Mouse (Mus musculus): ENCODE data around the gene Pmm1. TPM values are rescaled to one million over a fixed set of nuclear protein-coding genes. Genes with fewer than 3 reads are reported as not detected.

Gene Pmm1
- polyA plus RNA-seq, 1 experiment from 2014 or later: 23.2 TPM

DNA sequence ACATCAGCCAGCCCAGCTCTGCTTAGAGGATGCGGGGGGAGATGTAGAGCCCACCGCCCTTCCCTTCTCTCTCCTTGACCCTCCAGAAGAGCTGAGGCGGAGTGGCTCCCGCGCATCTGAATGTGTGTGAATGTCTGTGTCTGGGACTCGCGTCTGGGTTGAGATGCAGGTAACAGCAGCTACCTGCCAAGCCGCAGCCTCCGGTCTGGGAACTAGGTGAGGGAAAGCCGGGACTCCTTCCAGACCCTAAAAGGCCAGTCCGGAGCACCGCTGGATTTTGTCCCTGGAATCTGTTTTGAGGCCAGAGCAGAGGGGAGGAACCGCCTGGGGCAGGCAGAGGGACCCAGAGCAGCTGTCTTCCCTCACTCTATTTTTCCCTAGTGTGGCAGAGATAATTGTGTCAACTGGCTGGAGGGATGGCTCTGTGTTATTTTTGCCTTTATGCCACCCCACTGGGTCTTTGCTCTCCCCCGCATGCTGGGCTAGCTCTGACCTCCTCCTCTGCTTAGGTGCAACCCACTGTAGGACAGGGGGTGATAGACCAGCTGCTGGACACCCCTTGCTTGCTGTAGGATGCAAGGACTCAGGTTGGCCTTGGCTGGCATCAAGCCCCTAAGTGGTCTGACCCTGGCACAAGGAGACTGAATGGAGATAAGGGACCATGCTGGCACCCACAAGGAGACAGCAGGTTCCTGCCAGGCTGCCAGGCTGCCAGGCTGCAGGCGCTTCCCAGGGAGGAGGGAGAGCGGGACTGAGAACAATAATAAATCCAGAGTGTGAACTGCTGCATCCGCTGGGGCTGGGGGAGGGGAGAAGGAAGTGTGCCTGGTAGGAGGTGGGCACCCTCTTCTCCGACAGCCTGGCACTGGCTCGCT is 23.4 kb downstream of the Pmm1 start:
- peaks cover 8% of the 10 kb centered on the region; the same call in 1 of the 2 replicates for H3K27me3 ChIP-seq (replicated peaks)
- ATAC-seq: peak; percentile 46
- peak overlapping the region; percentile 69 for H3K27ac ChIP-seq
- no peaks in the 10 kb centered on the region for H3K36me3 ChIP-seq
- H3K4me3 ChIP-seq (replicated peaks): peak overlapping the region; percentile 45
- 12% methylated on average over 19 of the region's 19 CpGs for WGBS
- H3K9ac ChIP-seq: peak overlapping the region; percentile 54
- H3K4me2 ChIP-seq (replicated peaks): peak overlapping the region; percentile 69
- no peaks in the 10 kb centered on the region for H3K9me3 ChIP-seq
- H3K4me1 ChIP-seq (replicated peaks): peaks cover 30% of the 10 kb centered on the region

DNA sequence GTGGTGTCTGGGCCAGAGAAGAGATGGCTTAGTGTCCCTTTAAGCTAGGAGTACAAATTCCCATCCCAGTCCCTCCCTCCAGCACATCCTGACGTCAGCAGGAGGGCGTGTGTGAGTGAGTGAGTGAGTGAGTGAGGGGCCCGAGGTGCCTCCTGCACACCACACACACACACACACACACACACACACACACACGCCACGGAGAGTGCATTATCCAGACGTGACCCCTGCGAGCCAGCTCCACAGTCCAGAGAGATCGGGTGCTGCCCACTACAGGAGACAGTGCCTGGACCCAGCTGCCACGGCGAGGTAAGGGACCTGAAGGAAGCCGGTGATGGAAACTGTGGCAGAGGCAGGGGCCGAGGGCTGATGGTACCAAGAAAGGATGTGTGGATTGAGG is 24.1 kb downstream of the Pmm1 start, which contains the start of gene Csdc2:
Gene Csdc2, plus strand, starts transcription at position 81 of the 400 bp plus-strand sequence.
- Histone ChIP-seq H3K4me3 (replicated peaks) (peak within 1 kb of the TSS; percentile 45), H3K36me3 (no peaks in the 10 kb centered on the region), H3K9ac (peak within 1 kb of the TSS; percentile 54), H3K27me3 (replicated peaks) (peaks cover 8% of the 10 kb centered on the region; the same call in 1 of the 2 replicates), H3K4me2 (replicated peaks) (peak within 1 kb of the TSS; percentile 69), H3K9me3 (no peaks in the 10 kb centered on the region), H3K4me1 (replicated peaks) (peaks cover 30% of the 10 kb centered on the region), H3K27ac (peak within 1 kb of the TSS; percentile 69)
- 5% methylated on average over 12 of the region's 12 CpGs for WGBS
- ATAC-seq: peak; percentile 70

DNA sequence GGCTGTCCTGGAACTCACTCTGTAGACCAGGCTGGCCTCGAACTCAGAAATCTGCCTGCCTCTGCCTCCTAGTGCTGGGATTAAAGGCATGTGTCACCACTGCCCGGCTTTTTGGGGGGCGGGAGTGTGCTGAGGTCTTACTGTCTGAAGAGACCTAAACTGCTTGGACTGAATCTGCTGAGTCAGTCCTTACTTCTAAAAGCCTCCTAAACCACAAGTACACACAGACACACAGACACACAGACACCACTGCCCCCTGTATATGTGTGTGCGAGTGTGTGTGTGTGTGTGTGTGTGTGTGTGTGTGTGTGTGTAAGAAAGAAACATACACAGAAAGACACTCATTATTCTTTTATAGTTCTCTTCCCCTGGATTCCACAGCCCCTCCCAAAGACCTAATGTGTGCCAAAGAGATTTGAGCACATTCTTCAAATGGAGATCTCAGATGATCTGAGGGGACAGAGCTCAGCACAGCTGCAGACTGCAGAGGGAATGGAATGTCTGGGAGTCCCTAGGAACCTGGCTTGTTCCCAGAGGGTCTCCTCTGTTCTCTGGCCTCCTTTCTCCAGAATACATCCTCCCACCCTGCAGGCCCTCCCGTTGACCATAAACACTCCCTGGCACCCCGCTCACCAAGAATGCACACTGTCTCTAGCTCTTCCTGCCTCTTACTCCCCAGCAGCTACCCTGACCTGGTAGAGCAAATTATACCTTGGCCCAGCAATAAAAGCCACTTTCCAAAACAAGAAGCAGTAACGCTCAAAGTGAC is 24.7 kb downstream of the Pmm1 start:
- Histone ChIP-seq H3K4me3 (replicated peaks) (peak overlapping the region; percentile 45), H3K4me2 (replicated peaks) (peak overlapping the region; percentile 69), H3K9me3 (no peaks in the 10 kb centered on the region), H3K9ac (peak overlapping the region; percentile 54; the same call in 1 of the 2 replicates), H3K4me1 (replicated peaks) (peaks cover 30% of the 10 kb centered on the region), H3K27me3 (replicated peaks) (peaks cover 8% of the 10 kb centered on the region; the same call in 1 of the 2 replicates), H3K27ac (peak overlapping the region; percentile 69), H3K36me3 (no peaks in the 10 kb centered on the region)
- 40% methylated on average over 7 of the region's 7 CpGs for WGBS
- ATAC-seq: peak; percentile 39

DNA sequence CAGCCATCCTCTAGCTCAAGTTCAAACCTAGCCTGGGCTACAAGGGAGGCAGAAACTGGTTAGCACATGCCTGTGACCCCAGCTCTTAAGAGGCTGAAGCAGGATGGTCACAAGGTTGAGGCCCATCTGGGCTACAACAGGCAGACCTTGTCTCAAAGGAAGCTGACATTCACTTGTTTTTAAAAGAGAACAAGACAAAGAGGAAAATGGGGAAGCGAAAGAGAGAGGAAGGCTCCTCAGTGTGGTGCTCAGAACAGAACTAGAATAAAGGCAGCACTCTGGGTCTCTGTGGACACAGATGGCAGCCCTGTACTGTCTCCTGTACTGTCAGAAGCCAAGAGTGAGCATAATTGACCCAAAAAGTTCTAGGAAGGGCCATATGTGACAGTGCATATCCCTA is 26.7 kb downstream of the Pmm1 start:
- Histone ChIP-seq H3K27ac (no peak overlapping the region), H3K4me2 (replicated peaks) (no peak overlapping the region), H3K4me3 (replicated peaks) (no peak overlapping the region), H3K4me1 (replicated peaks) (peaks cover 30% of the 10 kb centered on the region), H3K36me3 (no peaks in the 10 kb centered on the region), H3K9me3 (no peaks in the 10 kb centered on the region), H3K27me3 (replicated peaks) (peaks cover 8% of the 10 kb centered on the region; the same call in 1 of the 2 replicates), H3K9ac (no peak overlapping the region)
- 79% methylated on average over 1 of the region's 1 CpGs for WGBS
- ATAC-seq: no peak

DNA sequence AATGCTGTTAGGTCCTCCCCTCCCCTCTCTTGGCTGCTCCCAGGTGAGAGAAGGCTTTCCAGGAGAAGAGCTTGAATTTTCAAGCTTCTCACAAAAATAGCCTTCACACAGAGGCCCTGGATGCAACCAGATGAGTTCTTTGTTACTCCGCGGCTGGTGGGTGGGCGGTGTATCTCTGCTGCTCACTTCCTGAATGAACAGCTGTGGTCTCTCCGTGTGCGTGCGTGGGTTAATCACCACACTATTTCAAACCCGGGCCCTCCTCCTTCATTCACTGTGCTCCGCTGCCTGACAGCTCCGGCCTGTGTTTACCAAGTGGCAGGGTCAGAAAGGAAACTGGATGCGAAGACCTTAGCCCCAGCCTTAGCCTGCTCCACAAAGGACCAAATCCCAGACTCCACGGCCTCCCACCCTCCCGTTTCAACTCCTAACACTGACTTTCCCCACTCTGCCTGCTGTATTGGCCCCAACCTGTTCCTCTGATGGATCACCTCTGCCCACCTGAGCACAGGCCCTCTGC is 27.7 kb downstream of the Pmm1 start:
- H3K27me3 ChIP-seq (replicated peaks): peaks cover 8% of the 10 kb centered on the region; the same call in 1 of the 2 replicates
- no peaks in the 10 kb centered on the region for H3K36me3 ChIP-seq
- H3K9me3 ChIP-seq: no peaks in the 10 kb centered on the region
- H3K9ac ChIP-seq: no peak overlapping the region
- no peak overlapping the region; the same call in 1 of the 2 replicates for H3K4me2 ChIP-seq (replicated peaks)
- peaks cover 24% of the 10 kb centered on the region for H3K4me1 ChIP-seq (replicated peaks)
- H3K27ac ChIP-seq: 0 out of 2 replicates have a peak overlapping the region, but pooled peaks have one; percentile 36
- no peak overlapping the region for H3K4me3 ChIP-seq (replicated peaks)
- 15% methylated on average over 12 of the region's 12 CpGs for WGBS
- no peak for ATAC-seq

DNA sequence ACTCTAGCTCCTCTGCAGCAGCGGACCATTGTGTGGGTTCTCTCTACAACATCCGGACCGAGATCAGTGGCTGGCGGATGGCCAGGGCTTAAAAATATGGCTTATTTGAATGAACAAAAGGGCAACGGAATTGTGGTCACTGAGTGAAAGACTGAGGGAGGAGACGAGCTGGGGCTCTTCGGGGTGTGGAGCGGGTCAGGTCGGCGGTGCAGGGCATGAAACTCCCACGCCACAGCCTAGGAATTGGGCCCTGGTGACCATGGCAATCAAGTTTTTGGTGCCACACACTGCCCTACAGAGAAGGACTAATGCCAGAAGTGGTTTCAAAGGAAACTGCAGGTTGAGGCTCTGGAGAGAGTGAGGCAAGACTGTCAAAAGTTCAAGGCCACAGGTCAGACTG is 32.5 kb downstream of the Pmm1 start:
- Histone ChIP-seq H3K4me2 (replicated peaks) (no peak overlapping the region), H3K36me3 (0 out of 2 replicates have a peak, but pooled peaks cover 1% of the 10 kb centered on the region), H3K9ac (no peak overlapping the region), H3K27ac (no peak overlapping the region), H3K27me3 (replicated peaks) (no peaks in the 10 kb centered on the region), H3K4me3 (replicated peaks) (no peak overlapping the region), H3K4me1 (replicated peaks) (peaks cover 29% of the 10 kb centered on the region), H3K9me3 (no peaks in the 10 kb centered on the region)
- WGBS: 47% methylated on average over 11 of the region's 11 CpGs
- ATAC-seq: no peak

DNA sequence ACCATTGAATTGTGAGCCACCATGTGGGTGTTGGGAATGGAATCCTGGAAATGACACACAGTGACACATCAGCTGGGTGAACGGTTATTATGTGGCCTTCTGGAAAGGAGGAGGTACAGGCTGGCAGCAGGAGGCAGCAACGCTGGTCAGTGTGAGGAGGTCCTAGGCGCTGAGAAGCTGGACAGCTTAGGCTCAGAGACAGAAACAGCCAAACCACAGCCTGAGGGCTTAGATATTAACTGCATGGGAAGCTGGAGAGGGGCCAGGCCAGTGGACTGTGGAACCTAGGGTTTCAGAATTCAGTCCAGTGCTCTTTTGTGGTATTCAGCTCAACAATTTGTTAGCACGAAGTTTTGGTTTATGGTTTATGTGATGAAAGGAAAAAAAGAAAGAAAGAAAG is 33.0 kb downstream of the Pmm1 start:
- no peak overlapping the region for H3K4me2 ChIP-seq (replicated peaks)
- H3K9me3 ChIP-seq: no peaks in the 10 kb centered on the region
- H3K9ac ChIP-seq: no peak overlapping the region
- H3K36me3 ChIP-seq: 0 out of 2 replicates have a peak, but pooled peaks cover 3% of the 10 kb centered on the region
- H3K4me3 ChIP-seq (replicated peaks): no peak overlapping the region
- H3K27me3 ChIP-seq (replicated peaks): no peaks in the 10 kb centered on the region
- 55% methylated on average over 4 of the region's 4 CpGs for WGBS
- H3K27ac ChIP-seq: peak overlapping the region; percentile 64; the same call in 1 of the 2 replicates
- H3K4me1 ChIP-seq (replicated peaks): peaks cover 23% of the 10 kb centered on the region
- no peak for ATAC-seq

DNA sequence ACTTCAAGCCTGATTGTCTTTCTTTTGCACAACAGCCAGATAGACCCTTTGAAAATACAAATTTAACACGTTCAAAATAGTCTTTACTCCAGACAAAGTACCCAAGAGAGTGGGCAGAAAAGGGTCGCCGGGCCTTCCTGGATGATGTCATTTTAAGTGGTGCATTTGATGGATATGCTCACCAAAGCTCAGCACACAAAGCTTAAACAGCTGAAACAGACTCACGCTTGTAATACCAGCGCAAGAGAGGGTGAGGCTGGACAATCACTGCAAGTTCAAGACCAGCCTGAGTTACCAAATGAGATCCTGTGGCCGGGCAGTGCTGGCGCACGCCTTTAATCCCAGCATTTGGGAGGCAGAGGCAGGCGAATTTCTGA is 34.3 kb downstream of the Pmm1 start:
- Histone ChIP-seq H3K27ac (no peak overlapping the region), H3K36me3 (0 out of 2 replicates have a peak, but pooled peaks cover 3% of the 10 kb centered on the region), H3K9ac (no peak overlapping the region), H3K27me3 (replicated peaks) (no peaks in the 10 kb centered on the region), H3K4me2 (replicated peaks) (peak overlapping the region; percentile 96), H3K9me3 (no peaks in the 10 kb centered on the region), H3K4me1 (replicated peaks) (peaks cover 21% of the 10 kb centered on the region), H3K4me3 (replicated peaks) (no peak overlapping the region)
- 35% methylated on average over 9 of the region's 9 CpGs for WGBS
- peak; percentile 19 for ATAC-seq

DNA sequence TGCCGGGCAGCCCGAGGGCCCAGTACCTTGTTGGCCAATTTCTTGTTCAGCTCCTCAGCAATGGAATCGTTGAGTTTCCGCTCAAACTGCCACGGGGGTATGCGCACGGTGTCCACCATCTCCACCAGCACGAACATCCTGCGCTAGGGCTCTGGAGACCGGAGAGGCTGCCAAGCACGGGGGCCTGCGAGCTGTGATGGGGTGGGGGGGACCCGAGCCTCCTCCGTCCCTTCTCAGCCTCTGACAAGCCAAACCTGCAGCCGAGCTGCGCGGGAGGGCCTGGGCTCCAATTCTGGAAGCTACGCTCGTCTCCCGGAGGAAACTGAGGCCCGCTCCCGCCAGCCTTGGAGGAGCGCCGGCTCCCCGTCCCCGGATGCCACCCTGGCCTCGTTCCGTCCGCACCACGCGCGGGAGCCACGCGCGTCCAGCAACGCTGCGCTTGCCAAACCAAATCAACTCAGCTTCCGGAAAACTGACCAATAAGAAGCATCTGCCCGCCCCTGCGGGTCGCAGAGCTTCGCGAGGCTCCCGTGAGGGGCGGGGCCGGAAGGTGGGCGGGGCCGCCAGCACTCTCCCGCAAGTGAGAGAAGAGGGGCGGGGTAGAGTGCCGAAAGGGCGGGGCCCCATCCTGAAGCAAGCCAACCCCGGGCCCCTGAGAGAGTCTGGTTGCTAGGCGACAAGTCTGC is 34.8 kb downstream of the Pmm1 start, which contains the start of gene Polr3h:
Gene Polr3h, minus strand, starts transcription at position 481 of the 686 bp plus-strand sequence.
- H3K4me3 ChIP-seq (replicated peaks): peak within 1 kb of the TSS; percentile 77
- no peaks in the 10 kb centered on the region for H3K27me3 ChIP-seq (replicated peaks)
- H3K36me3 ChIP-seq: 0 out of 2 replicates have a peak, but pooled peaks cover 3% of the 10 kb centered on the region
- no peaks in the 10 kb centered on the region for H3K9me3 ChIP-seq
- WGBS: under 1% methylated on average over 54 of the region's 54 CpGs
- peak within 1 kb of the TSS; percentile 42; the same call in 1 of the 2 replicates for H3K27ac ChIP-seq
- H3K4me1 ChIP-seq (replicated peaks): peaks cover 21% of the 10 kb centered on the region
- ATAC-seq: peak; percentile 98
- peak within 1 kb of the TSS; percentile 96 for H3K4me2 ChIP-seq (replicated peaks)
- peak within 1 kb of the TSS; percentile 80 for H3K9ac ChIP-seq

DNA sequence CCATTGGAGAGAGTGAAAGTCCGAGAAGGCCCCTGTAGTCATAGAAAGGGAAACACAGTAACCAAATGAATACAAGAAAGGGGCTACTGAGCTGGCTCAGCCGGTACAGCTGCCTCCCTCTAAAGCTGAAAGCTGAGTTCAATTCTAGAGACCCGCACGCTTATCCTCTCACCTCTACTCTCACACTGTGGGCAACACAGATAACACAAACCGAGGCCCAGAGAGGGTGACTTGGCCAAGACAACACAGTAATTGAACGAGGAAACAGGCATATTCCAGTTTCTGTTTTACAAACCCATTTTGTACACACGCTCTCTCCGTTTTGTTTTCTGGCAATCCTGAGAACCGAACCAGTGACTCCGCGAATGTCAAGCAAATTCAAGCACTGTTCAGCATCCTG is 35.8 kb downstream of the Pmm1 start:
- H3K9me3 ChIP-seq: no peaks in the 10 kb centered on the region
- peak overlapping the region; percentile 80 for H3K9ac ChIP-seq
- peaks cover 21% of the 10 kb centered on the region for H3K4me1 ChIP-seq (replicated peaks)
- ATAC-seq: no peak
- no peak overlapping the region for H3K27ac ChIP-seq
- H3K4me3 ChIP-seq (replicated peaks): peak overlapping the region; percentile 77
- H3K36me3 ChIP-seq: 0 out of 2 replicates have a peak, but pooled peaks cover 3% of the 10 kb centered on the region
- H3K27me3 ChIP-seq (replicated peaks): no peaks in the 10 kb centered on the region
- 83% methylated on average over 11 of the region's 11 CpGs for WGBS
- peak overlapping the region; percentile 96 for H3K4me2 ChIP-seq (replicated peaks)

DNA sequence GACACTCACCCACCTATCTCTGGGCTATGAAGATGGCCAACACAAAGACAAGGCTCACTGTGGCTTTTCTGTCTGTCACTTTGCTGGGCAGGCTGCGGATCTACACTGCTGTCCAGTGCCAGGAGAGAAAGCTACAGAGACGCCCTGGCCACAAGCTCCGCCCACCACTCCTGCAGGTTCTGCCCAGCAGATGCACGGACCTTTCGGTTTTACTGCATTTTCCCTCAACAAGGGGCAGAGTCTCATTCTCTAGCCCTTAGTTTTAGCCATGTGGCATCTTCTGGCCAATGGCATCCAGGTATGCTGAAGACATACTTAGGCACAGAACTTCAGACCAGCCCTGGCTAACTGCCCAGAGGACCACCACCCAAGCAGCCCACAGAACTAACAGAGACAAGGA is 39.5 kb downstream of the Pmm1 start:
- H3K9ac ChIP-seq: no peak overlapping the region
- ATAC-seq: no peak
- no peak overlapping the region for H3K27ac ChIP-seq
- 58% methylated on average over 5 of the region's 5 CpGs for WGBS
- no peaks in the 10 kb centered on the region for H3K27me3 ChIP-seq (replicated peaks)
- no peak overlapping the region for H3K4me2 ChIP-seq (replicated peaks)
- H3K4me3 ChIP-seq (replicated peaks): no peak overlapping the region
- H3K4me1 ChIP-seq (replicated peaks): peaks cover 15% of the 10 kb centered on the region
- no peaks in the 10 kb centered on the region for H3K9me3 ChIP-seq
- peaks cover 3% of the 10 kb centered on the region; the same call in 1 of the 2 replicates for H3K36me3 ChIP-seq

All from intestine, embryonic 15.5 days (tissue).